In the genomic region with DNA sequence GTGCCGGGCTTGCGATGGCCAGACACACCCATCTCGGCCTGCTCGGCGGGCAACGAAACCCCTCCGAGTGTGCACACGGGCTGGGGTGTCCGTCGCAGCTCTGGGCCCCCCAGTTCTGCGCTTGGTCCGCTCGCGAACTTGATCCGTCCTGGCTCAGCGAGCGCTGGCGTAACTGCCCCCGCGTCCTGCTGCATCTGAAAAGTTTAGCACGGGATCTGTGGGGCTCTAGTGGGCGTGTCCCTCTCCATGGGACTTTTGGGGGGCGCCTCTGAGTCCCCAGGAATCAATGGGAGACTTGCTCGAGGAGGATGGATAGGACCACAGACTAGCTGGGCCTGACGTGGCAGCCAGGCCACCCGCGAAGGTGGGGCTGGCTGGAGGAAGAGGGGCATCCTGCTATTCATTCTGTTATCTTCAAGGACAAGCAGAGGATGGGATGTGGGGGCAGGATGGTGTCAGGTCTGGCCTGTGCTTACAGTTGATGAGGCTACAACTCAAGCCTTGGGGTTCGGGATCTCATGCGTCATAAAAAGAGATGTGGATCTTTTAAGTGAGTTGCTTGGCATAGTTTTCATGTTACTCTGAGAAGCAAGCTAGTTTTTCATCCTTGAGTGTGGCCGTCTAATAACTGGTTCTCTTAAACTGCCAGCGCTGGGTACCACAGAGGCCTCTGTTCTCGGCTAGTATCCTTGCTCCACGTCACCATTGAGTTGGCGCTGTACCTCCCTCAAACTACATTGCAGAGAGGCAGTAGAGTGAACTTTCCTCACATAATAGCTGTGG, we compare ENCODE assay signal across 8 mouse cellular contexts. TPM values are rescaled to one million over a fixed set of nuclear protein-coding genes. Genes with fewer than 3 reads are reported as not detected.
DNase-seq lines count a peak whose midpoint lies in the region; ATAC-seq and TF ChIP-seq lines count a peak whose summit lies in the region.

No protein-coding gene starts in this region.

- H3K36me3 ChIP-seq in heart, embryonic 15.5 days, result 0 out of 2 replicates have a peak, but pooled peaks cover 5% of the 10 kb centered on the region
- H3K36me3 ChIP-seq in limb, embryonic 12.5 days, result peaks cover 32% of the 10 kb centered on the region
- H3K36me3 ChIP-seq in midbrain, postnatal 0 days (ENCODE audit: insufficient read depth, low read length), result peaks cover 10% of the 10 kb centered on the region; the same call in 1 of the 2 replicates

- TF ChIP-seq CTCF in left cerebral cortex, adult 2 months (IDR thresholded peaks at IDR 0.05), result no peak
- no peak for TF ChIP-seq CTCF in midbrain, postnatal 0 days (IDR thresholded peaks at IDR 0.05)

- 4% methylated on average over 29 of the region's 34 CpGs for WGBS in heart, embryonic 15.5 days
- 4% methylated on average over 34 of the region's 34 CpGs for WGBS in limb, embryonic 12.5 days
- WGBS in midbrain, postnatal 0 days, result 6% methylated on average over 34 of the region's 34 CpGs

- peak overlapping the region; percentile 77 for H3K27ac ChIP-seq in left cerebral cortex, adult 2 months
- H3K27ac ChIP-seq in heart, embryonic 15.5 days, result peak overlapping the region; percentile 82
- peak overlapping the region; percentile 89 for H3K27ac ChIP-seq in limb, embryonic 12.5 days
- peak overlapping the region; percentile 84 for H3K27ac ChIP-seq in midbrain, postnatal 0 days (ENCODE audit: low read depth, low read length)

- H3K9ac ChIP-seq in heart, embryonic 15.5 days, result peak overlapping the region; percentile 83
- peak overlapping the region; percentile 94 for H3K9ac ChIP-seq in limb, embryonic 12.5 days (replicated peaks)
- H3K9ac ChIP-seq in midbrain, postnatal 0 days (replicated peaks; ENCODE audit: low read length, poor library complexity, severe bottlenecking), result peak overlapping the region; percentile 77

- peaks cover 35% of the 10 kb centered on the region for H3K4me1 ChIP-seq in heart, embryonic 15.5 days (replicated peaks)
- H3K4me1 ChIP-seq in limb, embryonic 12.5 days (replicated peaks), result peaks cover 22% of the 10 kb centered on the region
- peaks cover 7% of the 10 kb centered on the region; the same call in 1 of the 2 replicates for H3K4me1 ChIP-seq in midbrain, postnatal 0 days (ENCODE audit: insufficient read depth, low read length)

- no peaks in the 10 kb centered on the region for H3K9me3 ChIP-seq in heart, embryonic 15.5 days (replicated peaks)
- H3K9me3 ChIP-seq in limb, embryonic 12.5 days, result no peaks in the 10 kb centered on the region
- H3K9me3 ChIP-seq in midbrain, postnatal 0 days (ENCODE audit: low read length), result no peaks in the 10 kb centered on the region

- peak overlapping the region; percentile 80 for H3K4me2 ChIP-seq in heart, embryonic 15.5 days
- peak overlapping the region; percentile 85 for H3K4me2 ChIP-seq in limb, embryonic 12.5 days
- peak overlapping the region; percentile 91 for H3K4me2 ChIP-seq in midbrain, postnatal 0 days (ENCODE audit: low read depth, low read length, poor library complexity, severe bottlenecking)

- intact Hi-C loops in left cerebral cortex, adult 2 months (cut with DNase I), result no loop called here

- no peaks in the 10 kb centered on the region for H3K27me3 ChIP-seq in heart, embryonic 15.5 days
- H3K27me3 ChIP-seq in limb, embryonic 12.5 days, result no peaks in the 10 kb centered on the region
- no peaks in the 10 kb centered on the region for H3K27me3 ChIP-seq in midbrain, postnatal 0 days (ENCODE audit: insufficient read depth, low read length)

- H3K4me3 ChIP-seq in left cerebral cortex, adult 2 months, result peak overlapping the region; percentile 99
- peak overlapping the region; percentile 66 for H3K4me3 ChIP-seq in heart, embryonic 15.5 days
- H3K4me3 ChIP-seq in limb, embryonic 12.5 days (replicated peaks), result peak overlapping the region; percentile 90
- H3K4me3 ChIP-seq in midbrain, postnatal 0 days (ENCODE audit: low read depth, low read length), result peak overlapping the region; percentile 67

- no peak for DNase-seq in left cerebral cortex, adult 2 months (ENCODE audit: extremely low spot score in 1 of 2, low spot score in 2 of 2)
- DNase-seq in left cerebral cortex, adult 18-20 months (ENCODE audit: low spot score in 2 of 2), result no peak
- DNase-seq in c-Kit-positive CD71-positive TER-119-positive erythroid progenitor cells, embryonic 14.5 days (ENCODE audit: low spot score), result peak; percentile 27
- no peak for DNase-seq in midbrain, postnatal 0 days (ENCODE audit: low spot score)
- DNase-seq in adrenal gland, postnatal 14 days, result no peak
- DNase-seq in cerebellum, postnatal 14 days, result no peak

- ATAC-seq in heart, embryonic 15.5 days (replicated peaks; ENCODE audit: insufficient number of reproducible peaks, insufficient read depth, low FRiP score, low read depth), result peak; percentile 36
- peak; percentile 61 for ATAC-seq in limb, embryonic 12.5 days (ENCODE audit: insufficient number of reproducible peaks, insufficient read depth, low FRiP score, low TSS enrichment, low read depth)
- ATAC-seq in midbrain, postnatal 0 days (ENCODE audit: low FRiP score), result peak; percentile 42

RNA-seq across cellular contexts. Expression of gene Kdelr2, which starts 0.7 kb away (rescaled TPM):
- total RNA-seq in left cerebral cortex, adult 2 months (2021), result 10 to 100 TPM; 33.3 to 33.4 TPM
- 10 to 100 TPM; 37.4 to 39.9 TPM for total RNA-seq in left cerebral cortex, adult 18-20 months (2021)
- polyA plus RNA-seq in heart, embryonic 15.5 days (2015; fragmentation: Nextera tagmentation; extraction: Ambion mirVana), result 217 and 221 TPM in 2 replicates
- 288 and 297 TPM in 2 replicates for polyA plus RNA-seq in limb, embryonic 12.5 days (2016; fragmentation: Nextera tagmentation; extraction: Ambion mirVana)
- 82.4 and 97.3 TPM in 2 replicates for total RNA-seq in midbrain, postnatal 0 days (2014; rRNA removed)
- 128 and 138 TPM in 2 replicates for polyA plus RNA-seq in midbrain, postnatal 0 days (2015; fragmentation: Nextera tagmentation; extraction: Ambion mirVana)
- total RNA-seq in adrenal gland, postnatal 14 days (2021), result 101 and 108 TPM in 2 replicates

RNA-seq across cellular contexts. Expression of gene Grid2ip, which starts 47.2 kb away (rescaled TPM):
- 1 to 10 TPM; 2.2 to 2.7 TPM for total RNA-seq in left cerebral cortex, adult 2 months (2021)
- 1 to 10 TPM; 3.9 to 4.0 TPM for total RNA-seq in left cerebral cortex, adult 18-20 months (2021)
- polyA plus RNA-seq in heart, embryonic 15.5 days (2015; fragmentation: Nextera tagmentation; extraction: Ambion mirVana), result 0.06 TPM in 1 of 2 replicates, not detected in the other
- 0.64 and 0.65 TPM in 2 replicates for polyA plus RNA-seq in limb, embryonic 12.5 days (2016; fragmentation: Nextera tagmentation; extraction: Ambion mirVana)
- total RNA-seq in midbrain, postnatal 0 days (2014; rRNA removed), result 2.3 and 2.8 TPM in 2 replicates
- polyA plus RNA-seq in midbrain, postnatal 0 days (2015; fragmentation: Nextera tagmentation; extraction: Ambion mirVana), result 0.33 and 0.60 TPM in 2 replicates
- 0.41 and 0.68 TPM in 2 replicates for total RNA-seq in adrenal gland, postnatal 14 days (2021)
